Mouse (Mus musculus): ENCODE measurements around the gene Uchl1. TPM values are rescaled to one million over a fixed set of nuclear protein-coding genes. Genes with fewer than 3 reads are reported as not detected.

Gene Uchl1
- polyA plus RNA-seq, 1 experiment from 2014 or later: 600 TPM

Other genes starting within 250 kb of the Uchl1 start
- gene Apbb2, start 57.3 kb upstream of the Uchl1 start, polyA plus RNA-seq (2016; fragmentation: Nextera tagmentation; extraction: Ambion mirVana): 82.4 and 99.6 TPM in 2 replicates
- gene Limch1, start 69.7 kb downstream of the Uchl1 start, polyA plus RNA-seq (2016; fragmentation: Nextera tagmentation; extraction: Ambion mirVana): 64.0 and 64.9 TPM in 2 replicates